Comparison of ENCODE assay signal across 8 mouse cellular contexts in the genomic region with DNA sequence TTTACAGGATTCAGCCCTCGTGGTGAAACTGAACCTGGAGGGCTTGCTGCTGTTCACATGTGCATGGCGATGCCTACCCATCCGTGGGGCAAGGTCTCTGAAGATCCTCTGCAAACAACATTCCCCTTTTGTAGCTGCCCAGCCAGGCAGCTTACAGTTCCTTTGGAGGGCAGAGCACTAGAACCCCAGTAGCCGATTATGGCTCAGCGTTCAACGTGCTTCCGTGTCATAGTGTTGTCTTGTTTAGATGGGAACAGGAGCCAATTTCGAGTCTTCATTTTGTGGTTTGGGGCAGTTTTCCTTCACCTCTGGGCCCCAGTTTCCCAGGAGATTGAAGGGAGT. TPM values are rescaled to one million over a fixed set of nuclear protein-coding genes. Genes with fewer than 3 reads are reported as not detected.
DNase-seq lines count a peak whose midpoint lies in the region; ATAC-seq lines count a peak whose summit lies in the region.

No protein-coding gene starts in this region.

- H3K27me3 ChIP-seq in heart, embryonic 14.5 days (ENCODE audit: control insufficient read depth, insufficient read depth, low read length), result no peaks in the 10 kb centered on the region
- no peaks in the 10 kb centered on the region for H3K27me3 ChIP-seq in embryonic facial prominence, embryonic 11.5 days (ENCODE audit: control insufficient read depth, insufficient read depth, low read length)
- H3K27me3 ChIP-seq in hindbrain, embryonic 15.5 days, result no peaks in the 10 kb centered on the region
- H3K27me3 ChIP-seq in midbrain, embryonic 13.5 days, result no peaks in the 10 kb centered on the region

- H3K9me3 ChIP-seq in heart, embryonic 14.5 days (ENCODE audit: control insufficient read depth, low read length), result no peaks in the 10 kb centered on the region
- H3K9me3 ChIP-seq in embryonic facial prominence, embryonic 11.5 days (replicated peaks; ENCODE audit: control insufficient read depth, low read length), result no peaks in the 10 kb centered on the region; the same call in 1 of the 2 replicates
- H3K9me3 ChIP-seq in hindbrain, embryonic 15.5 days, result no peaks in the 10 kb centered on the region
- no peaks in the 10 kb centered on the region for H3K9me3 ChIP-seq in midbrain, embryonic 13.5 days

- peak overlapping the region; percentile 18 for H3K9ac ChIP-seq in heart, embryonic 14.5 days (ENCODE audit: low read length)
- peak overlapping the region; percentile 30 for H3K9ac ChIP-seq in embryonic facial prominence, embryonic 11.5 days (replicated peaks; ENCODE audit: low read length)
- H3K9ac ChIP-seq in hindbrain, embryonic 15.5 days, result 0 out of 2 replicates have a peak overlapping the region, but pooled peaks have one; percentile 18
- H3K9ac ChIP-seq in midbrain, embryonic 13.5 days (replicated peaks), result peak overlapping the region; percentile 29

- ATAC-seq in heart, embryonic 14.5 days (ENCODE audit: insufficient number of reproducible peaks, insufficient read depth, low FRiP score, low read depth), result no peak
- no peak; the same call in 1 of the 2 replicates for ATAC-seq in embryonic facial prominence, embryonic 11.5 days (replicated peaks; ENCODE audit: insufficient number of reproducible peaks, low FRiP score, low TSS enrichment, low read depth)
- ATAC-seq in hindbrain, embryonic 15.5 days (ENCODE audit: low FRiP score, low read depth), result no peak; the same call in 1 of the 2 replicates
- ATAC-seq in midbrain, embryonic 13.5 days, result no peak

- peak overlapping the region; percentile 45 for H3K4me2 ChIP-seq in heart, embryonic 14.5 days (ENCODE audit: low read length)
- H3K4me2 ChIP-seq in embryonic facial prominence, embryonic 11.5 days (ENCODE audit: low read depth, low read length), result no peak overlapping the region
- H3K4me2 ChIP-seq in hindbrain, embryonic 15.5 days, result peak overlapping the region; percentile 31; the same call in 1 of the 2 replicates
- H3K4me2 ChIP-seq in midbrain, embryonic 13.5 days (replicated peaks), result peak overlapping the region; percentile 19

- peaks cover 0 to 5% of the 10 kb centered on the region in 2 experiments; a peak in 2 of 4 replicates for H3K4me1 ChIP-seq in heart, embryonic 14.5 days (ENCODE audit: control insufficient read depth in 2 of 2, insufficient read depth in 2 of 2, low read length in 2 of 2)
- no peaks in the 10 kb centered on the region for H3K4me1 ChIP-seq in embryonic facial prominence, embryonic 11.5 days (ENCODE audit: control insufficient read depth, insufficient read depth, low read length)
- H3K4me1 ChIP-seq in hindbrain, embryonic 15.5 days (replicated peaks), result peaks cover 13% of the 10 kb centered on the region
- peaks cover 14% of the 10 kb centered on the region for H3K4me1 ChIP-seq in midbrain, embryonic 13.5 days (replicated peaks)

- DNase-seq in heart, postnatal 25 days (ENCODE audit: low spot score), result no peak
- DNase-seq in embryonic facial prominence, embryonic 11.5 days (ENCODE audit: low spot score), result no peak
- DNase-seq in right cerebral cortex, postnatal 14 days, result no peak
- DNase-seq in cerebellum, adult 18-20 months, result no peak
- no peak for DNase-seq in urinary bladder, postnatal 25 days (ENCODE audit: low spot score)

- 12% methylated on average over 8 of the region's 8 CpGs for WGBS in heart, embryonic 14.5 days
- WGBS in embryonic facial prominence, embryonic 11.5 days, result 16% methylated on average over 8 of the region's 8 CpGs
- 5% methylated on average over 8 of the region's 8 CpGs for WGBS in hindbrain, embryonic 15.5 days
- WGBS in midbrain, embryonic 13.5 days, result 2% methylated on average over 8 of the region's 8 CpGs

- H3K36me3 ChIP-seq in heart, embryonic 14.5 days (ENCODE audit: control insufficient read depth, insufficient read depth, low read length), result peaks cover 38% of the 10 kb centered on the region
- H3K36me3 ChIP-seq in embryonic facial prominence, embryonic 11.5 days (replicated peaks; ENCODE audit: control insufficient read depth, insufficient read depth, low read depth, low read length), result peaks cover 6% of the 10 kb centered on the region
- peaks cover 28% of the 10 kb centered on the region for H3K36me3 ChIP-seq in hindbrain, embryonic 15.5 days
- H3K36me3 ChIP-seq in midbrain, embryonic 13.5 days, result peaks cover 36% of the 10 kb centered on the region

- peak overlapping the region; percentile 2 to 36; a peak in 2 of 4 replicates for H3K4me3 ChIP-seq in heart, embryonic 14.5 days (ENCODE audit: control insufficient read depth in 1 of 2, insufficient read depth in 1 of 2, low read depth in 1 of 2, low read length in 2 of 2)
- no peak overlapping the region for H3K4me3 ChIP-seq in embryonic facial prominence, embryonic 11.5 days (ENCODE audit: low read depth, low read length)
- no peak overlapping the region for H3K4me3 ChIP-seq in hindbrain, embryonic 15.5 days
- no peak overlapping the region for H3K4me3 ChIP-seq in midbrain, embryonic 13.5 days (replicated peaks)

- H3K27ac ChIP-seq in heart, embryonic 14.5 days (replicated peaks in 1 of 2; ENCODE audit: control insufficient read depth in 1 of 2, insufficient read depth in 1 of 2, low read depth in 2 of 2, low read length in 2 of 2), result peak overlapping the region; percentile 3 to 42; a peak in 2 of 4 replicates
- 0 out of 2 replicates have a peak overlapping the region, but pooled peaks have one; percentile 39 for H3K27ac ChIP-seq in embryonic facial prominence, embryonic 11.5 days (replicated peaks; ENCODE audit: low read depth, low read length)
- H3K27ac ChIP-seq in hindbrain, embryonic 15.5 days (replicated peaks), result peak overlapping the region; percentile 89
- peak overlapping the region; percentile 94 for H3K27ac ChIP-seq in midbrain, embryonic 13.5 days

- intact Hi-C loops in heart, postnatal 25 days (cut with DNase I), result loop anchor here (2.0 to 10.0 kb wide), 4 partner anchors 44 to 1064 kb away; no protein-coding TSS in a partner anchor

RNA-seq across cellular contexts. Expression of gene Rps24, which starts 13.9 kb away (rescaled TPM):
- 789 and 845 TPM in 2 replicates for polyA plus RNA-seq in heart, embryonic 14.5 days (2014; fragmentation: Nextera tagmentation; extraction: Ambion mirVana)
- total RNA-seq in heart, postnatal 25 days (2021), result 100 to 1,000 TPM; 821 to 836 TPM
- 1,210 and 1,350 TPM in 2 replicates for polyA plus RNA-seq in embryonic facial prominence, embryonic 11.5 days (2014; fragmentation: Nextera tagmentation; extraction: Ambion mirVana)
- polyA plus RNA-seq in hindbrain, embryonic 15.5 days (2015; fragmentation: Nextera tagmentation; extraction: Ambion mirVana), result 520 and 607 TPM in 2 replicates
- 677 and 688 TPM in 2 replicates for polyA plus RNA-seq in midbrain, embryonic 13.5 days (2015; fragmentation: Nextera tagmentation; extraction: Ambion mirVana)

RNA-seq across cellular contexts. Expression of gene Polr3a, which starts 14.0 kb away (rescaled TPM):
- 11.8 and 13.3 TPM in 2 replicates for polyA plus RNA-seq in heart, embryonic 14.5 days (2014; fragmentation: Nextera tagmentation; extraction: Ambion mirVana)
- 10 to 100 TPM in 1 of 2 experiments, 1 to 10 TPM in 1; 9.3 to 10.2 TPM for total RNA-seq in heart, postnatal 25 days (2021)
- 15.5 and 17.3 TPM in 2 replicates for polyA plus RNA-seq in embryonic facial prominence, embryonic 11.5 days (2014; fragmentation: Nextera tagmentation; extraction: Ambion mirVana)
- 18.0 and 20.1 TPM in 2 replicates for polyA plus RNA-seq in hindbrain, embryonic 15.5 days (2015; fragmentation: Nextera tagmentation; extraction: Ambion mirVana)
- polyA plus RNA-seq in midbrain, embryonic 13.5 days (2015; fragmentation: Nextera tagmentation; extraction: Ambion mirVana), result 21.1 and 23.0 TPM in 2 replicates

Comparison
In these comparisons a context has a peak if more than half of its experiments do, and no peak if none do; other contexts are left out.
1. H3K27ac ChIP-seq: peak in every context shown above with its lines; median percentile 94 in midbrain, embryonic 13.5 days; 89 in hindbrain, embryonic 15.5 days; 39 in embryonic facial prominence, embryonic 11.5 days; 22 in heart, embryonic 14.5 days.
2. H3K4me3 ChIP-seq: peak in heart, embryonic 14.5 days (2 of 2); none in embryonic facial prominence, embryonic 11.5 days (single experiment), hindbrain, embryonic 15.5 days (single experiment) and midbrain, embryonic 13.5 days (single experiment).
3. Peak in every context shown above with its lines, with median percentiles within 50 percentile points of each other: H3K9ac ChIP-seq.